Mouse (Mus musculus) left cerebral cortex, postnatal 10 days (tissue): ENCODE data around the gene Lamc3. TPM values are rescaled to one million over a fixed set of nuclear protein-coding genes. Genes with fewer than 3 reads are reported as not detected.

ENCODE experiments used
- DNase-seq, 2 experiments: peaks; one replicate each; pipeline ENCODE4 v3.0.0; 2021 to 2022; ENCODE audit warnings: low spot score in 2 of 2, mixed read lengths in 1 of 2; ENCODE audit errors: extremely low spot score in 1 of 2
- intact Hi-C: fragments of 180-260 bp; cut with DNase I; formaldehyde crosslinking; loops from one replicate; pipeline ENCODE4 v1.15.1; 2025
- total RNA-seq, 2 experiments: library from RNA; stranded (reverse); gene quantifications; 2 replicates each; pipeline ENCODE4 v1.2.3; 2021

Lamc3 gene
- 1 to 10 TPM; 8.8 to 9.2 TPM for total RNA-seq

GRCm38 (mm10) chr2:31887030-31887429 lies at the start of gene Lamc3:
Gene Lamc3, plus strand, starts transcription at chr2:31887291.
- intact Hi-C loops: loop anchor here (5.0 to 10.0 kb wide), 2 partner anchors 100 to 202 kb away; partner anchors contain the start of gene Abl1
- peak in 1 of 2 experiments; percentile 87 for DNase-seq

DNA sequence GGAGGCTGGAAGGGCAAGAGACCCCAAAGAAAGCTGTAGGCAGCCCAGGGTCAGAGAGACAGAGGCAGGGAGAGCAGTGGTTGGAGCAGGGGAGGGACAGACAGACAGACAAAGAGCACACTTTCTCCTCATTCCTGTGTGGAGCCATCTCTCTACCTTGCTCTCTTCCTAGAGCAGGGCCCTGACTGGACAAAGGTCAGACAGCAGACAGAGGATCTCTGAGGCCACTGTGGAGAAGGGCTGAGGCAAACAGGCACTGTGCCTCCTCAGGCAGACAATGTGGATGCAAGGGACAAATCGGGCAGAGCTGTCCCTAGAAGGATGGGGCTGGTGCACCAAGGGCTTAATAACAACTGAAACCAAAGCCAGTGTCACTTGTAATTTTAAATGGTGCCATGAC lies 48.2 kb upstream of the Lamc3 start:
- no peak for DNase-seq
- intact Hi-C loops: no loop called here

- no peak for DNase-seq
- intact Hi-C loops: no loop called here
These were observed 42.4 kb upstream of the Lamc3 start for GRCm38 (mm10) chr2:31844729-31845136.

GRCm38 (mm10) chr2:31845512-31845895 lies 41.6 kb upstream of the Lamc3 start:
- intact Hi-C loops: no loop called here
- no peak for DNase-seq

GRCm38 (mm10) chr2:31845896-31846691 lies 41.0 kb upstream of the Lamc3 start, which contains the start of gene Fibcd1:
Gene Fibcd1, minus strand, starts transcription at chr2:31846005.
- intact Hi-C loops: no loop called here
- DNase-seq: no peak

GRCm38 (mm10) chr2:31846692-31847660 lies 40.1 kb upstream of the Lamc3 start:
- no peak for DNase-seq
- intact Hi-C loops: no loop called here

DNA sequence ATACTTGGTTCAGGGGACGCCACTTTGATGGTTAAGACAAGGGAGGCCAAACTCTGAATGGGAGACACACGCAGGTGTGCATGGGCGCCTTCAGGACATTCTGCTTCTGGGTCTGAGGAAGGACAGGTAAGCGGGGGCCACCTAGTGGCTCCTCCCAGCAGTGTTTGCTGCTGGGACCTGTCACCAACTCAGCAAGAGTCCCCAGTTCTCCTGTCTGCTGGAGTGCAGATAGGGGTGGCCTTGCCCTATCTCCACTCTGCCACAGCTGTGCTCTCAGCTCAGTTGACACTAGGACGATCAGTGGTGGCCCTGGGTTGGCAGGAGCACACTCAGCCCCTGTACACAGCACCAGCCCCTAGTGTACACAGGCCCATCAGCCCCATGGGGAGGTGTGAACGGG lies 39.2 kb upstream of the Lamc3 start:
- intact Hi-C loops: no loop called here

DNA sequence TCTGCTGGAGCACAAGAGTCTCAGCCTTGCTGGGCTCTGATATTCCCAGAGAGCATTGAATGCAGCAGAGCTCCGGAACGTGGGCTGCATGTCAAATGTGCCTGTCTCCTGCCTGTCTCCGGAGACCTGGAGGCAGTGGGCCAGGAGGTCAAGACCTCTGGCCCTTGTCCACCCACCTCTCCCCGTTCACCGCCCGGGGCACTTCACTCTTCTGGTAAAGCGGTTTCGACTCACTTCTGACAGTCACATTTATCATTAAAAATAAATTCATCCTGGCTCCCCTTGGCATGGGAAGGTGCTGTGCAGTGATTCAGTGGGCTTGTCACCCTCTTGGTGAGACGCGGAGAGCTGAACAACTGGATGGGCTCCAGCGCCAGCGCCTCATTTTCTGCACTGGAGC lies 37.0 kb upstream of the Lamc3 start:
- intact Hi-C loops: no loop called here
- no peak for DNase-seq

More for the DNA sequence above, 39.2 kb upstream of the Lamc3 start:
- no peak for DNase-seq

DNA sequence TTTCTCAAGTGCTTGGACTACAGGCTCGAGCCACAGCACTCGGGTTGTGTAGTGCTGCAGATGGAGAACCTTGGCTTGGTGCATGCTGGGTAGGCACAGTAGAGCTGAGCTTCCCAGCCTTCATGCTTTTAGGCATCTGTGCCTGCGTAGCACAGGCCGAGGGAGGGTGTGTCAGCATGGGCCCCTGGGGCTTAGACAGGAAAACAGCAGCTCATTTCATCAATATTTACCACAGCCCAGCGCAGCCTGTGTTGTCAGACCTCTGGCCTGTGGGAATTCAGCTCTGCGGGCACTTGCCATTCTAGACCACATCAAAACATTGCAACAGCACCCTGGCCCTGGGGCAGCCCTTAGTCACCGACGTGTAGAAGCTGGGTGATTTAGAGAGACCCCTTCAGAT lies 31.1 kb upstream of the Lamc3 start:
- DNase-seq: no peak
- intact Hi-C loops: no loop called here

- DNase-seq: no peak
- intact Hi-C loops: no loop called here
These were observed 29.9 kb upstream of the Lamc3 start for GRCm38 (mm10) chr2:31857180-31857579.

DNA sequence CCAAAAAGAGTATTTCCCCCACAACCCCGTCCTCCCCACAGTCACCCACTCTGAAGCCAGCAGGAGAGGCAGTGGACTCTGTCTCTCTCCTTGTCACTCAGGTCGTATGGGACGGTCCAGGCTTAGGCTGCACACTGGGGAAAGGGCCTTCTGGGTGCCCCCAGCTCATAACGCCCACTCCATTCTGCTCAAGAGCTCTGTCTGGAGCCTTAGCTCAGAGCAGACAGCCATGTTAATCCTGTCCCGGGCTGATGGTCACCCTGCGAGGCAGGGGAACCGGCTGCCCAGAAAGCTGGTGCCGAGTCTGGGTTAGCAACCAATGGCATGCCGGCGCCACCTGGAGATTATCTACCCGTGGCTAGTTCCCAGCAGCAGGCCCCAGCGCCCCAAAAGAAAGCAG lies 28.6 kb upstream of the Lamc3 start:
- intact Hi-C loops: no loop called here
- DNase-seq: no peak

- DNase-seq: no peak
- intact Hi-C loops: no loop called here
These were observed 24.2 kb upstream of the Lamc3 start for GRCm38 (mm10) chr2:31862919-31863318.

DNA sequence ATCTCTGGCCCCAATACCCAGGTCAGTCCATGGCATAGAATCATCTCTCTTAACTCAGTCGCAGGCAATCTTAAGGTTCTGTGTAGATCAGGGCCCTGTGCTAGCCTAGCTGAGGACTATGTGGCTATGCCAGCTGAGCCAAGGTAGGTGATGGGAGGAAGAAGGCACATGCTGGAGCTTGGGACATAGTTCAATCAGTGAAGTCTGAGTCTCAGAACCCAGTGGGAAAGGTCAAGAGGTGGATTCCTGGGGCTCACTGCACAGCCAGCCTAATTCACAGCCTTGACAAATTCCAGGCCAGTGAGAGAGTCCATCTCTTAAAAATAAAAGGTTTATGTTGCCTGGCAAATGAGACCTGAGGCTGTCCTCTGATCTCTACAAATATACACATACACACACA lies 23.3 kb upstream of the Lamc3 start:
- DNase-seq: no peak
- intact Hi-C loops: no loop called here

GRCm38 (mm10) chr2:31864891-31865290 lies 22.2 kb upstream of the Lamc3 start:
- no peak for DNase-seq
- intact Hi-C loops: no loop called here

- DNase-seq: no peak
- intact Hi-C loops: no loop called here
These were observed 21.8 kb upstream of the Lamc3 start for GRCm38 (mm10) chr2:31865322-31865721.

DNA sequence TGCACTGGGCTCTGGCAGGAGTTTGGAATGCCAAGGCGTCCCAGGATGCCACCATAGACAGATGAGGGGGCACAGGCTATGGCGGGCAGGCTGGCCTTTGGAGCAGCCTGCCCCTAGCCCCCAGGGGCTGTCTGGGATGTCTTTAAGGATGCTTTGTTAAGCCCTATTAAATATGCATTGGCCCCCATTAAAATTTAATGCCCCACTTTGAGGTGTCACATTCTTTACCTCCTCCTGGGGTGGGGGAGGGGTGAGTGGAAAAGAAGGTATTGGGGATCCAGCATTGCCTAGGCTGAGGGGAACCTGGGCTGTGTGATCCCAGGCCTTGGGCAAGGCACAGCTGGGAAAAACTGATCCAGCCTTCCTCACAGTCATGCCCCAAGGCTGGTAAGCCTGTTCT lies 21.3 kb upstream of the Lamc3 start:
- intact Hi-C loops: no loop called here

GRCm38 (mm10) chr2:31867773-31868537 lies 19.1 kb upstream of the Lamc3 start:
- intact Hi-C loops: no loop called here
- DNase-seq: no peak

More for the DNA sequence above, 21.3 kb upstream of the Lamc3 start:
- no peak for DNase-seq

GRCm38 (mm10) chr2:31868538-31869164 lies 18.4 kb upstream of the Lamc3 start:
- no peak for DNase-seq
- intact Hi-C loops: no loop called here

- no peak for DNase-seq
- intact Hi-C loops: no loop called here
These were observed 17.4 kb upstream of the Lamc3 start for GRCm38 (mm10) chr2:31869692-31870091.
